Mouse (Mus musculus): ENCODE measurements around the gene Sugt1.

Gene Sugt1

GRCm38 (mm10) chr14:79606867-79607266 lies 19.4 kb downstream of the Sugt1 start:
- no peak for DNase-seq (ENCODE audit: low spot score in 2 of 2)

DNA sequence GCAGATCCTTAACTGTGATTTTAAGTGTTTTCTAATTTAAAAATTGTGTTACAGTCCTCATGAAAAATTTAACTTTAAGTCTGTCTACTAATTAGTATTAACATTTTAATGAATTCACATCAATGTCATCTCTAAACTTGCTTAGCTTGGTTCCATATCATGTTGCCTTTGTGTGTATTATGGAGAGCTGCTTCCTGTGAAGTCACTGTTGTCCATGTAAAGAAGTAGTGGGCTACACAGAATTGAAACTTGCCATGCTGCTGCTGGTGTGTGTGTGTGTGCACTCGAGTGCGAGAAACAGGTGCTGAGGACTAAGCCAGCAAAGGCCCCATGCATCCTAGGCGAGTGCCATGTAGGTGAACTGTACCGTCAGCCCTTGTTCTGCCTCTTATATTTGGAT lies 19.9 kb downstream of the Sugt1 start:
- no peak for DNase-seq (ENCODE audit: low spot score in 2 of 2)

- DNase-seq (ENCODE audit: low spot score in 2 of 2) = no peak
These were observed 20.8 kb downstream of the Sugt1 start for GRCm38 (mm10) chr14:79608286-79608685.

DNA sequence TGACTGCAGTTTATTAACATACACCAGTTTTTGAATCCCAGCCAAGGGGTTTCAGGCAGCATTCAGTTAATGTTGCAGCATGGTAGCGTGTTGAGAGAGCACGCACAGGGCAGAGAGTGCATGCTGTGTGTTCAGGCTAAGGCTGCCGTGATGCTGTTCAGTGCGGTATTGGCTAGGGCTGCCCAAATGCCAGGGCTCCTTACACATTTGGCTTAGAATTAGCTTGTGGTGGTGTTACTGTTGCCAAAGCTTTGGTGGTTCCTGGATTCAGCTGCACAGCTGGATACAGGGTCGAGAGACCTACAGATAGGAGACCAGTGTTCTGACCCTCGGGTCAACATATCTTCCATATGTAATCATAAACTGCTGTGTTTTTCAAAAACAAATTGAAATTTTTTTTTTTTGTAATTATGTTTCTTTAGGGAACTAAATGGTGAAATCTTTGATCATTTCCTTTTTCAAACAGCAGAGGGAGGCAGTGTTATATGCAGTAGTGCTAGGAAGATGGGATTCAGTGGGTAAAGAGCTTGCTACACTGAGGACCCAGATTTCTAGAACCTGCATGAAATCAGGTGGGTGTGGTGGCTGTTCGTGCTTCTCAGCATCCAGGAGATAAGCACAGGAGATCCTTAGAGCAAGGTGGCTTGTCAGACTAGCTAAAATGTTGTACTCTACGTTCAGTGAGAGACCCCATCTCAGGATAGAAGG lies 29.8 kb downstream of the Sugt1 start:
- DNase-seq (ENCODE audit: low spot score in 2 of 2) = no peak

- no peak for DNase-seq (ENCODE audit: low spot score in 2 of 2)
These were observed 32.3 kb downstream of the Sugt1 start for GRCm38 (mm10) chr14:79619802-79620201.

DNA sequence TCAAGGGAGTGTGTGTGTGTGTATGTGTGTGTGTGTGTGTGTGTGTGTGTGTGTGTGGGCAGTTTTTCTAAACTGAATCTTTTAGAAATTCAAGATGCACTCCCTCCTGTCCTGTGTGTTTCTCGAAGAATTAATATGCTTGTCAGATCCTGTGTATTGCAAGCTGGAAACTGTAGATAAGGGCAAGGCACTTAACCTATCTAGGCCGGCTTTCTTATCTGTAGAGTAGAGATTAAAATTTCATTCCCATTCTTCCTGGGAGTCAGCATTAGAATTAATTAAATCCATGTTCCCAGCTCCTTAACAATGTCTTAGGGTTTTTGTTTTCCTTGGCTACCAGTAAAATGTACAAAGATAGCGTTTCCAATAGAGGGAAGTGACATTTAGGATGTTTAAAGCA lies 33.7 kb downstream of the Sugt1 start:
- DNase-seq (ENCODE audit: low spot score in 2 of 2) = no peak

DNA sequence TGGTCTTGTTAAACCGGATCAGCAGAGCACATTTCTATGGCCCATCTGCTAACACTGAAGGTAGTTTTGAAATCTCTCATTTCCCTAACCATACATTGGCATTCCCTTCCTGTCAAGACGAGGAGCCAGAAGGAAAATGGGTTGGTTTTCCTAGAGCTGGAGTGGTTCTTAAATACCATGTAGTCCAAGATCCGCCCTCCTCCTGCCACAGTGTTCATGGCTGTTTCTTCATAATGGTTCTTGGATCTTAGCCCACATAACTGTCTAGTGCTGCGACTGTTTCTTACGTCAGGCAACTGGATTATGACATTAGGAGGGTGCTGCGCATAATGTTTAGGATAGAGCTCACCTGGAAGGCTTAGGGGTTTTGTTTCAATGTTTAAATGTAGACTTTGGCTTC lies 44.8 kb downstream of the Sugt1 start:
- no peak for DNase-seq (ENCODE audit: low spot score in 2 of 2)

GRCm38 (mm10) chr14:79633196-79633595 lies 45.7 kb downstream of the Sugt1 start:
- DNase-seq (ENCODE audit: low spot score in 2 of 2) = no peak

GRCm38 (mm10) chr14:79636814-79637213 lies 49.3 kb downstream of the Sugt1 start:
- DNase-seq (ENCODE audit: low spot score in 2 of 2) = no peak

DNA sequence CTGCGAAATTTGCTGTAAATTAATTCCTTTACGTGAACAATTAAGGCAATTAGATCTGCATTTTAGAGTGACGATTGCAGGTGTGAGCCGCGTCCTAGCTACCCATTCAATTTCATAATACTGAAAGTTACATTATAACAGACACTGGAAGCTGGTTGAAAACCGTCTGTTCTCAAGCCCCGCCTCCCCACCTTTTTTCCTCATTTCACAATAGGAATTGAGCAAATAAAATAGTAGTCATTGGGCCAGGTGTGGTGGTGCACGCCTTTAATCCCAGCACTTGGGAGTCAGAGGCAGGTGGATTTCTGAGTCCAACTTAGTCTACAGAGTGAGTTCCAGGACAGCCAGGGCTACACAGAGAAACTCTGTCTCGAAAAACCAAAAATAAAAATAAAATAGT lies 54.6 kb downstream of the Sugt1 start:
- no peak for DNase-seq (ENCODE audit: low spot score in 2 of 2)

- no peak for DNase-seq (ENCODE audit: low spot score in 2 of 2)
These were observed 57.9 kb downstream of the Sugt1 start for GRCm38 (mm10) chr14:79645378-79645777.

DNA sequence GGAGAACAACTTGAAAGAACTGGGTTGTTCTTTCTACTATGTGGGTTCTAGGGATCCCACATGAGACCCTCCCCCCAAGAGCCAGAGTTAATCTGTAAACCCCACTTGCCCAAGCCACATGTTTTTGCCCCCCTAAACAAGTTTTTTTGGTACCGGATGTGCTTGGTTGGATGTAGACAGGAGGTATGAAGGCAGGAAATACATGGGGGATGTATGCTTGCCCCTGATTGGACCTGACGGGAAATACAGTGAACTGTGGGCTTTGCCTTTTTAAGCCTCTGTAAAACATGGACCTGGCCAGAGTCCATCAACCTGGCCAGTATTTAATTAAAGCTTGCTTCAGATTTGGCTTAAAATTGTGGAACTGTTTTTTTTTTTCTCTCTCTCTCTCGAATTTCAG lies 62.2 kb downstream of the Sugt1 start:
- no peak for DNase-seq (ENCODE audit: low spot score in 2 of 2)

DNA sequence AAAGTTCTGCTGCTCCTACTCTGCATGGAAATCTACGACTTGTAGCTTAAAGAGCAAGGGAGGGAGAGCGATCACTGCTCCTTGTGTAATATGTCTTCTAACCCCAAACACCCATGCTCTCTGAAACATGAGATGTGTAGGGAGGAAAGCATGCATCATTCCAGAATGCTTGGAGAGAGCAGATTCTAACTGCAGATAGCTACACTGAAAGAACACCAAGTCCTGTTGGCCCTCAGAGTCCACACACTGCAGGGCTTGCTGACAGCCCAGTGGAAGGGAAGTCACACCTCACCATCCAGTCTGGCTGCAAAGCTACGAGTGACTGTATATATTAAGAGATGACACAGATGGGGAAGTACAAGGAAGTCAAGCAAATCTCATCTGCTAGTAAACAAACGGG lies 65.2 kb downstream of the Sugt1 start:
- DNase-seq (ENCODE audit: low spot score in 2 of 2) = no peak

DNA sequence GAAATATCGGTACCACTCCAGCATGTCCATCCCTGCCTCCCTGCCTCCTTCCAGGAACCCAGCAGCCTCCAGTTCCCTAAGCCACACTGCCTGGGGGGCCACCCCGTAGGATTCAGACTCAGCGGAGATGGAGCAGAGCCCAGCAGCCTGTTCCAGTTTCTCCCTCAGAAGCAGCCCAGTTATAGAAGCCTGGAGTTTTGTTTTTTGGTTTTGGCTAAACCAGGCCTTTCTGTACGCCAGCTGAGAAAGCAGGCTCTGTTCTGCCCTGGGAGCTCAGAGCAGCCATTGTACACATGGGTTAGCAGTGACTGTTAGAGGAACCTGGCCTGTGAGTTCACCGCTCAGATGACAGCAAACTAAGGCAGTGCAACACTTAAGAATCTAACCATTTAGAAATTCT lies 70.8 kb downstream of the Sugt1 start:
- DNase-seq (ENCODE audit: low spot score in 2 of 2) = no peak

GRCm38 (mm10) chr14:79658748-79659508 lies 71.4 kb downstream of the Sugt1 start:
- no peak for DNase-seq (ENCODE audit: low spot score in 2 of 2)

DNA sequence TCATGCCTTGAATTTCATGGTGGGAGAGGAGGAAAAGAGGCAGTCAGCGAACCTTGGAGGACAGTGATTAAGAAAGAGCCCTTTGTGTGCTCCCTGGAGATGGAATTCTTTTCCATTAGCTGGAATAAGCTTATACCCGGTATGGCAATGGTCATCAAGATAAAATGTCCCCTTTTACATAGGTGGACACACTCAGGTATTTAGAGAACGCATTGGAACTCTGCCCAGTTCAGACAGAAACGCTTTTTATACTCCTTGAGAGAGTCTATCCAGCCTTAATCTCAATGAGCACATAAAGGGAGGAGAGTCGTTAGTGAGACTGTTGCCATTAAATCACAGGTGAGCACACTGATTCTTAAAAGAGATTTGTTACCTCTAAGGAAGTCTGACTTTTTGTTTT lies 73.0 kb downstream of the Sugt1 start:
- no peak for DNase-seq (ENCODE audit: low spot score in 2 of 2)

DNA sequence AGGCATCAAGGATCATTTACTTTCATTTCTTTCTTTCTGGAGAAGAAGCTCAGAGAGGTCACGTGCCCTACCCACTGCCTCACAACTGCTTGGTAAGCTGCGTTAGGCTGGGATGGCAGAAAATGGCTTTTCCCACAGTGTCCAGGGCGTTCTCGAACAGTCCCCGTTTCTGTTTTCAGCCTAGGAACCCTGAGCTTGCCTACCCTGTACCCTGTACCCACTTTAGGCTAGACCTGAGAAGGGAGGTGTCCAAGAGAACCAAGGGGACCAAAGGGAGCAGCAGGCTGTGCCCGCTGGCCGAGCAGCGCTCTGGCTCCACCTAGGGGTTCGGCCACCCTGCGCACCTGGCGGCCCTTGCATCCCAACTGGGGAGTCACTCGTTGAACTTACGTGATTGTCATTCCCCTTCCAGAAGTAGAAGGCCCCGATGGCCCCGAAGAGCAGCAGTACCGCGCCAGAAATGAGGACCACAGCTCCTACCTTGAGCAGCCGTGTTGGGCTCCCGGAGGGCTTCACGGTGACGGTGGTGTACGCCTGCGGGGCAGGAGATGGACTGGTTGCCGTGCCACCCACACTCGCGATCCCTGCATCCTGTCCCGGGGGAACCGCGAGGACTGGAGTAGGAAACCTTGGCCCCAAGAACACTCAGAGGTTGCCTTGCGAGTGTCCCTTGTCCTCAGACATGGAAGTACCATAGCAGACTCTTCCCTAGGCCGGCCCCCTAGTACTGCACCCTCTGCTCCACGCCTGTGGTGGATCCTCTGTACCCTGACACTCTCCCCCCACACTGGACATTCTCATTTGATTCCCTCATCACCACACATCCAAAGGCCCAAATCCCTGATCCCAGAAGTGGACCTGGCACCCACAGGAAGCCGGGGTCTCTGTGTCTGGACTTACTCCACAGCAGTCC lies 73.8 kb downstream of the Sugt1 start:
- DNase-seq (ENCODE audit: low spot score in 2 of 2) = peak; percentile 36 to 65

- no peak for DNase-seq (ENCODE audit: low spot score in 2 of 2)
These were observed 74.5 kb downstream of the Sugt1 start, which contains the start of gene Cnmd for GRCm38 (mm10) chr14:79662001-79662400. Cnmd (minus strand) TSS chr14:79662170.

- DNase-seq (ENCODE audit: low spot score in 2 of 2) = no peak
These were observed 83.5 kb downstream of the Sugt1 start for GRCm38 (mm10) chr14:79671008-79671407.

DNA sequence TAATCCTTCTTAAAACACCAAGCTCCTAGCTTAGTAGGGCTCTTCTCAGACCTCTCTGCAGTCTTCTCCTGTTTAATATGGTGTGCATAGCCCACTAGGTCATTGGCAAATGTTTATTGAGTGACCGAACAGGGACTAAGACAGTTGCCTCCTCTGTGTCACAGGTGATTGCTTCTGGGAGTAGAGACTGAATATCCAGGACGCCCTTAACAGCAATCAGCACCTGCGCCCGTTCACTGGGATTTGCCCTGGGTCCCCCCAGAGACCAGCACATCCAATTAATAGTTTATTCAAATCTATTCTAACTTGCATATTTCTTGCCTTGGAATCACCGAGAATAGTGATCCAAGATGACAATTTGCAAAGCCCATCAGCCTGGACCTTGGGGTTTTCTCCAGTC lies 85.1 kb downstream of the Sugt1 start:
- DNase-seq (ENCODE audit: low spot score in 2 of 2) = no peak

DNA sequence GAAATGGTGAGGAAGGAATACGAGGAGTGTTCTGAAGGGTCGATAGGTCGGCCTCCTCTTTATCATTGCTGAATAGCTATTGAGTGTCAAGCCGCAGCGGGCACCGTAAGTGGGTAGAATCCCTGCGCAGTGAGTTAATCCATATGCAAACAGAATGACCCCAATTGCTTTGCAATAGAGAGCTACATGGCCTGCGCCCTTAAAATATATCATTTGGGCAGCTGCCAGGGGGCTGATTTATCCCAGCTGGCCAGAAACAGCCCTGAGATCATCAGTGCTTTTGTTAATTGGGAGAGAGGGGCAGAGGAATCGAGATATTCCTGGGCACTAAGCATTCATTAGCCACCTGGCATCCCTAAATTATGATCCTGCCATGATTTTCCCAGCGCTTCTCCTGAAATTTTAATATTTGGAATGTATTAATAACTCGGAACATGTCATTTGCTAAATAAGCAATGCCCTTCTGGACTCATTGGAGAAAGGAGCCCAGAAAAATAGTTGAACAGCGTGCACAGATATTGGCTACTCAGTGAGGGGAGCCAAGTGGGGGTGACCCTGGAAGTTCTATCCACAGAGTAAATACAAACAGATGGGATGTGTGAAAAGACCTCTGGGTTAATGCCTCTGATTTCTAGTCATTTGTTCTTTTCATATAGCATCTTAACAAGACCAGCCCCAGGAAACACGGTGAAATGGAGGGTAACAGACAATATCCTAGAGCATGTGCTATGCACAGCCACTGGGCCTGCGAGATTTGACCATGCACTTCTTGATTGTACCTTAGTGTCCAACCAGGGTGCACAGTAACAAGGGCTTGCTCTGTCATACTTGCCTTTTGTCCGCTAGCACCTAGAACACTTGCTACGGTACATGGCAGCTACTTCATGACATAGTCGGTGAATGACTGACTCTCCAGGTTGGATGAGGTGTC lies 85.9 kb downstream of the Sugt1 start:
- no peak for DNase-seq (ENCODE audit: low spot score in 2 of 2)

All from urinary bladder, postnatal 4 days (tissue).